Mouse (Mus musculus) hindbrain, embryonic 11.5 days (tissue): ENCODE measurements around the gene Klk1b3. TPM values are rescaled to one million over a fixed set of nuclear protein-coding genes. Genes with fewer than 3 reads are reported as not detected.
"Not testable (repeated sequence)": the region's sequence is repeated elsewhere in the genome, so short reads cannot be mapped to it uniquely, and the experiment has no call there.

Source experiments
- ATAC-seq: fragments of 200-750 bp; cut with Nextera tagmentation; 2 replicates; pipeline ENCODE4 v1.8.0; 2017; ENCODE audit warnings: mild to moderate bottlenecking, moderate TSS enrichment, moderate library complexity; ENCODE audit not compliant: low FRiP score
- DNase-seq: peaks from one replicate; pipeline ENCODE4 v3.0.0-alpha.2; 2015; ENCODE audit warnings: low spot score
- H3K27ac ChIP-seq: fragments of 300-500 bp; sonication (generic); 2 replicates; pipeline ENCODE4 v1.5.1; 2014; ENCODE audit warnings: mild to moderate bottlenecking, low read depth, low read length
- H3K27me3 ChIP-seq: fragments of 300-500 bp; sonication (generic); 2 replicates; pipeline ENCODE4 v1.6.1; 2014; ENCODE audit warnings: mild to moderate bottlenecking, low read length, moderate library complexity, mixed read lengths; ENCODE audit not compliant: control insufficient read depth, insufficient read depth
- H3K36me3 ChIP-seq: fragments of 300-500 bp; sonication (generic); 2 replicates; pipeline ENCODE4 v1.6.1; 2014; ENCODE audit warnings: mild to moderate bottlenecking, low read length, moderate library complexity, mixed read lengths; ENCODE audit not compliant: control insufficient read depth, insufficient read depth
- H3K4me1 ChIP-seq: fragments of 300-500 bp; sonication (generic); replicated peaks from 2 replicates; pipeline ENCODE4 v1.6.1; 2014; ENCODE audit warnings: low read length, mixed read lengths; ENCODE audit not compliant: control insufficient read depth, insufficient read depth
- H3K4me2 ChIP-seq: fragments of 300-500 bp; sonication (generic); replicated peaks from 2 replicates; pipeline ENCODE4 v1.6.1; 2014; ENCODE audit warnings: mild to moderate bottlenecking, low read depth, low read length
- H3K4me3 ChIP-seq: fragments of 300-500 bp; sonication (generic); 2 replicates; pipeline ENCODE4 v1.5.1; 2014; ENCODE audit warnings: low read depth, low read length
- H3K9ac ChIP-seq: fragments of 300-500 bp; sonication (generic); 2 replicates; pipeline ENCODE4 v1.6.1; 2014; ENCODE audit warnings: low read depth, low read length
- H3K9me3 ChIP-seq: fragments of 300-500 bp; sonication (generic); 2 replicates; pipeline ENCODE4 v1.6.1; 2016; ENCODE audit warnings: low read length; ENCODE audit not compliant: control insufficient read depth
- WGBS: fragments of 180-500 bp; shearing (Covaris S2); extraction: QIAGEN DNeasy Blood & Tissue Kit; methylation state at CpG from one replicate; pipeline ENCODE4 v1.1.7; 2014; 5-methylcytosine and 5-hydroxymethylcytosine counted together
- polyA plus RNA-seq: library from polyadenylated mRNA; unstranded; fragments of >200 nt; fragmentation: Nextera tagmentation; extraction: Ambion mirVana; gene quantifications from 2 replicates; pipeline ENCODE4 v1.2.1, GENCODE M21; 2014

The Klk1b3 gene
- polyA plus RNA-seq, result not detected in 2 replicates

DNA sequence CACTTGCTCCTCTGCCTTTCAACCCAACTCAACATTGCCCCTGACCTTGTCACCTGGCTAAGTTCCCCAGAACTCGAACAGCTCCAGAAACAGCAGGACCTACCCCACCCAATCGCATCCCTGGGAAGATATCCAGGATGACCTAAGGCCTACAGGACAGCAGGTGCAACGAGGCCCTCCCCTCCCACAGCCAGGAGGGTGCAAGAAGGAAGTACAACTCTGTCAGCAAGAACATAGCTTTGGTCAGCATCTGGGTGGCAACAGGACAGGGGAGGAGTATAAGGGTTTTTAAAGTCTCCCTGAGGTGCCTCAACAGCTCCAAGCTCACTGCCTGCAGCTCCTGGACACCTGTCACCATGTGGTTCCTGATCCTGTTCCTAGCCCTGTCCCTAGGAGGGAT is at the start of gene Klk1b3:
Klk1b3 (plus strand) TSS at position 301 of the 400 bp plus-strand sequence.
- DNase-seq (no peak), ATAC-seq (no peak)
- Histone ChIP-seq H3K4me3 (no peak within 1 kb of the TSS), H3K4me2 (no peak within 1 kb of the TSS), H3K9me3 (no peaks in the 10 kb centered on the region), H3K27me3 (no peaks in the 10 kb centered on the region), H3K4me1 (no peaks in the 10 kb centered on the region), H3K36me3 (no peaks in the 10 kb centered on the region), H3K27ac (no peak within 1 kb of the TSS), H3K9ac (no peak within 1 kb of the TSS)
- 74% methylated on average over 3 of the region's 3 CpGs for WGBS

- H3K4me2 ChIP-seq, result no peak overlapping the region
- H3K4me1 ChIP-seq, result no peaks in the 10 kb centered on the region
- no peak for DNase-seq
- H3K9ac ChIP-seq, result no peak overlapping the region
- ATAC-seq, result no peak
- no peak overlapping the region for H3K4me3 ChIP-seq
- no peaks in the 10 kb centered on the region for H3K27me3 ChIP-seq
- whole genome bisulfite sequencing, result 61% methylated on average over 9 of the region's 9 CpGs
- H3K27ac ChIP-seq, result no peak overlapping the region
- no peaks in the 10 kb centered on the region for H3K36me3 ChIP-seq
- no peaks in the 10 kb centered on the region for H3K9me3 ChIP-seq
Measured at GRCm38 (mm10) chr7:44179299-44180045, 18.5 kb upstream of the Klk1b3 start.

GRCm38 (mm10) chr7:44186516-44186915 is 11.5 kb upstream of the Klk1b3 start:
- WGBS, result 80% methylated on average over 8 of the region's 8 CpGs
- not testable (repeated sequence) for H3K27me3 ChIP-seq, H3K4me3 ChIP-seq, DNase-seq, H3K9ac ChIP-seq, ATAC-seq, H3K36me3 ChIP-seq, H3K4me1 ChIP-seq, H3K9me3 ChIP-seq, H3K27ac ChIP-seq, H3K4me2 ChIP-seq

DNA sequence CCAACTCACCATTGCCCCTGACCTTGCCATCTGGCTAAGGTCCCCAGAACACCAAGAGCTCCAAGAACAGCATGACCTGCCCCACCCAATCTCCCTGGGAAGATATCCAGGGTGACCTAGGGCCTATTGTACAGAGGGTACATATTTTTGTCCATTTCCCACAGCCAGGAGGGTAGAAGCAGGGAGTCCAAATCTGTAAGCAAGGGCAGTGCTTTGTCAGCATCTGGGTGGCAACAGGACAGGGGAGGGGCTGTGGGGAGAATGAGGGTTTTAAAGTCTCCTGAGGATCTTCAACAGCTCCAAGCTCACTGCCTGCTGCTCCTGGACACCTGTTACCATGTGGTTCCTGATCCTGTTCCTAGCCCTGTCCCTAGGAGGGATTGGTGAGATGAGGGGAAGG is 10.1 kb upstream of the Klk1b3 start, which contains the start of gene Klk1b24:
Klk1b24 (plus strand) TSS at position 301 of the 400 bp plus-strand sequence.
- H3K4me3 ChIP-seq, H3K4me2 ChIP-seq, H3K9ac ChIP-seq, H3K36me3 ChIP-seq, H3K27ac ChIP-seq, H3K4me1 ChIP-seq, ATAC-seq, H3K27me3 ChIP-seq, DNase-seq, H3K9me3 ChIP-seq: not testable (repeated sequence)

DNA sequence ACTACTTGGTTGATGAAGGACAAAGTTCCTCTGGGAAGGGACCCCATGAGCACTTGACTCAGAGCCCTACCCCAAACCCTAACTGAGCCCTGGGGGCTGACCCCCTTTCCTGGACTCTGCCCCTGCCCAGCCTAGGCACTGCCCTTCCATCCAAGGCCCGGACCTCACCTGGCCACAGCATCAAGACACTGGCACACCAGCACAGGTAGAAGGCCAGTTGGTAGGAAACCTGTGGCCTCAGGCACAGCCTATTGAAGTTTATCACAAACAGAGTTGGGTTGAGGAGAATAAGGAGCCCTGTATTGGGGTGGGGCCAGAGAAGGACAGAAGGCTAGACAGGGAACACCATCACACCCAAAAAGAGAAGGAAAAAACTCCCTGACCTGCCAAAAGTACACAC is 4.5 kb upstream of the Klk1b3 start:
- 92% methylated on average over 1 of the region's 1 CpGs for WGBS
- not testable (repeated sequence) for H3K4me2 ChIP-seq, H3K4me1 ChIP-seq, H3K4me3 ChIP-seq, DNase-seq, H3K27ac ChIP-seq, H3K9me3 ChIP-seq, ATAC-seq, H3K36me3 ChIP-seq, H3K27me3 ChIP-seq, H3K9ac ChIP-seq

GRCm38 (mm10) chr7:44207135-44207534 is 9.1 kb downstream of the Klk1b3 start, which contains the start of gene Klk1b4:
Gene Klk1b4 (plus strand): TSS chr7:44207435.
- not testable (repeated sequence) for H3K4me2 ChIP-seq, ATAC-seq, H3K27ac ChIP-seq

GRCm38 (mm10) chr7:44208307-44208706 is 10.3 kb downstream of the Klk1b3 start:
- Histone ChIP-seq H3K4me3 (no peak overlapping the region), H3K9ac (no peak overlapping the region), H3K9me3 (no peaks in the 10 kb centered on the region), H3K36me3 (no peaks in the 10 kb centered on the region), H3K4me2 (no peak overlapping the region), H3K27ac (no peak overlapping the region), H3K27me3 (no peaks in the 10 kb centered on the region), H3K4me1 (no peaks in the 10 kb centered on the region)
- 78% methylated on average over 3 of the region's 3 CpGs for WGBS
- no peak for ATAC-seq
- DNase-seq, result no peak

More at GRCm38 (mm10) chr7:44207135-44207534, 9.1 kb downstream of the Klk1b3 start, which contains the start of gene Klk1b4:
- H3K9me3 ChIP-seq, H3K9ac ChIP-seq, H3K4me1 ChIP-seq, H3K36me3 ChIP-seq, DNase-seq, H3K4me3 ChIP-seq, H3K27me3 ChIP-seq: not testable (repeated sequence)
- WGBS, result 63% methylated on average over 3 of the region's 3 CpGs

DNA sequence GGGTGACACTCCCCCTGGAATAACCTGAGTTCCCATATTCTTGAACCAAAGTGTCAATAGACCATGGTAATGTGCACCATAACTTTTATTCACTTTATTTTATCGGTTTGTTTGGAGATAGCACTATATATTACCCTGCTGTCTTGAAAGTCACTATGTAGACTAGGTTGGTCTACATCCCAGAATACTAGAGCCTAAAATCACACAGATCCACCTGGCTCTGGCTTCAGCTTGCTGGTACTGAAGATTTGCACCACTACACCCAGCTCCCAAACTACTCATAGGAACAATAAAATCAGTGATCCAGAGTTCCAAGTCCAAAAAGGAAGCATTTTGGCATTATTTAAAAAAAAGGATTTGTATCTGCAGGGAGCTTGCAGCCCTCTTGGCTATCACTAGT is 17.7 kb downstream of the Klk1b3 start, which contains the start of gene Klk1b5:
Klk1b5 (plus strand) TSS at position 301 of the 400 bp plus-strand sequence.
- ATAC-seq (no peak), DNase-seq (no peak)
- WGBS, result 76% methylated on average over 1 of the region's 1 CpGs
- Histone ChIP-seq H3K9ac (no peak within 1 kb of the TSS), H3K27me3 (no peaks in the 10 kb centered on the region), H3K4me2 (no peak within 1 kb of the TSS), H3K9me3 (no peaks in the 10 kb centered on the region), H3K4me3 (no peak within 1 kb of the TSS), H3K36me3 (no peaks in the 10 kb centered on the region), H3K4me1 (no peaks in the 10 kb centered on the region), H3K27ac (no peak within 1 kb of the TSS)

DNA sequence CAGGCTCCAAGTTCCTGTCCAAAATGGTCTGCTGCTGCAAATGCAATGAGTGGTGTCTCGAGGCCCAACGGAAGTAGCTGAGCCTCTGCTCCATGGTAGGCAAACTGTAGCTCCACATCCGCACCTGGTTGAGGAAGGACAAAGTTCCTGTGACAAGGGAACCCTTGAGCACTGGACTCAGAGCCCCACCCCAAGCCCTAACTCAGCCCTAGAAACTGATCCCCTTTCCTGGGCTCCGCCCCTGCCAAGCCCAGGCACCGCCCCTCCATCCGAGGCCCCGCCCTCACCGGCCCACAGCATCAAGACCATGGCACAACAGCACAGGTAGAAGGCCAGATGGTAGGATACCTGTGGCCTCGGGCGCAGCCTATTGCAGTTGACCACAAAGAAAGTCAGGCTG is 23.6 kb downstream of the Klk1b3 start:
- not testable (repeated sequence) for H3K4me3 ChIP-seq, H3K9ac ChIP-seq, H3K27ac ChIP-seq, DNase-seq, H3K4me2 ChIP-seq, ATAC-seq, H3K4me1 ChIP-seq, H3K9me3 ChIP-seq, H3K27me3 ChIP-seq, H3K36me3 ChIP-seq
- 72% methylated on average over 8 of the region's 10 CpGs for WGBS
